Mouse (Mus musculus): ENCODE results near the gene B3gnt5. TPM values are rescaled to one million over a fixed set of nuclear protein-coding genes. Genes with fewer than 3 reads are reported as not detected.

B3gnt5 gene
- polyA plus RNA-seq (2017; shearing (Covaris generic)) = 17.6 TPM

DNA sequence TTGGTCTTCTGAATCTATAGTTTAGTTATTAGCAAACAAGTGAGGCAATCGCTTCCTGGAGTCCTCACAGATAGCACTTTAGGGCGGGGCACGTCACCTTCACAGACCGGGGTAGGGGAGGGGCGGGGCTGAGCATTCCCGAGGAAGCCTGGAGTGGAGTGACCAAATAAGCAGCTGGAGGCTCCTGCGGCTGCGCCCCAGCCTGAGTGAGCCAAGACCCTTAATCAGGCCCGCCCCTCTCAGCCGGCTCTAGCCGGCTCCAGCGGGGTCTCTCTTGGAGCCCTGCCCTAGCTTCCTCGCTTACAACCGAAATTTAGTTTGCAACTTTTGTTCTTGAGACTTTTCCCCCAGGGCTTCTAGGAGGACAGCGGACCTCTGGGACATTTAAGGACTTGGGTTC, at the start of gene B3gnt5:
TSS of gene B3gnt5 (plus strand) at position 135 of the 400 bp plus-strand sequence.

Other genes with a start within 250 kb of the B3gnt5 start
- not detected for gene Olfr167, start 237.9 kb upstream of the B3gnt5 start, polyA plus RNA-seq (2017; shearing (Covaris generic))
- gene Olfr168, start 224.7 kb upstream of the B3gnt5 start, polyA plus RNA-seq (2017; shearing (Covaris generic)) = not detected
- not detected for gene Olfr169, start 188.4 kb upstream of the B3gnt5 start, polyA plus RNA-seq (2017; shearing (Covaris generic))
- not detected for gene Olfr170, start 148.3 kb upstream of the B3gnt5 start, polyA plus RNA-seq (2017; shearing (Covaris generic))
- gene Olfr171, start 130.3 kb upstream of the B3gnt5 start, polyA plus RNA-seq (2017; shearing (Covaris generic)) = not detected
- gene Lamp3, start 53.8 kb upstream of the B3gnt5 start, polyA plus RNA-seq (2017; shearing (Covaris generic)) = not detected
- 358 TPM for gene Klhl6, start 222.8 kb downstream of the B3gnt5 start, polyA plus RNA-seq (2017; shearing (Covaris generic))

All from CD4-positive, CD25-positive, alpha-beta regulatory T cell, adult 9 weeks (primary cell).